Mouse (Mus musculus): Measurements from ENCODE around the gene Olfr845. TPM values are rescaled to one million over a fixed set of nuclear protein-coding genes. Genes with fewer than 3 reads are reported as not detected.

Olfr845 gene
- not detected for polyA plus RNA-seq (2017; shearing (Covaris generic))

GRCm38 (mm10) chr9:19336157-19336556, at the start of gene Olfr845:
TSS of gene Olfr845 (plus strand) at chr9:19336457.

GRCm38 (mm10) chr9:19316047-19316446, 20.2 kb upstream of the Olfr845 start, which contains the start of gene Olfr844:
TSS of gene Olfr844 (plus strand) at chr9:19316347.

GRCm38 (mm10) chr9:19363905-19364304, 27.6 kb downstream of the Olfr845 start, which contains the start of gene Olfr846:
TSS of gene Olfr846 (minus strand) at chr9:19364005.

GRCm38 (mm10) chr9:19378569-19378968, 42.3 kb downstream of the Olfr845 start, which contains the start of gene Olfr847:
TSS of gene Olfr847 (minus strand) at chr9:19378669.

Other genes with a start within 250 kb of the Olfr845 start
- gene Olfr836, start 216.1 kb upstream of the Olfr845 start, polyA plus RNA-seq (2017; shearing (Covaris generic)): not detected
- not detected for gene Olfr837, start 200.1 kb upstream of the Olfr845 start, polyA plus RNA-seq (2017; shearing (Covaris generic))
- 0.04 TPM for gene Olfr839-ps1, start 159.1 kb upstream of the Olfr845 start, polyA plus RNA-seq (2017; shearing (Covaris generic))
- gene Olfr843, start 84.5 kb upstream of the Olfr845 start, polyA plus RNA-seq (2017; shearing (Covaris generic)): not detected
- not detected for gene Olfr844, start 20.1 kb upstream of the Olfr845 start, polyA plus RNA-seq (2017; shearing (Covaris generic))
- gene Olfr846, start 27.5 kb downstream of the Olfr845 start, polyA plus RNA-seq (2017; shearing (Covaris generic)): not detected
- not detected for gene Olfr847, start 42.2 kb downstream of the Olfr845 start, polyA plus RNA-seq (2017; shearing (Covaris generic))
- gene Olfr849, start 103.8 kb downstream of the Olfr845 start, polyA plus RNA-seq (2017; shearing (Covaris generic)): not detected
- not detected for gene Olfr850, start 141.8 kb downstream of the Olfr845 start, polyA plus RNA-seq (2017; shearing (Covaris generic))
- gene Olfr851, start 156.8 kb downstream of the Olfr845 start, polyA plus RNA-seq (2017; shearing (Covaris generic)): not detected
- not detected for gene Olfr853, start 204.6 kb downstream of the Olfr845 start, polyA plus RNA-seq (2017; shearing (Covaris generic))
- gene Olfr854, start 230.9 kb downstream of the Olfr845 start, polyA plus RNA-seq (2017; shearing (Covaris generic)): not detected
- not detected for gene Olfr855, start 246.2 kb downstream of the Olfr845 start, polyA plus RNA-seq (2017; shearing (Covaris generic))

All from CD4-positive, CD25-positive, alpha-beta regulatory T cell, adult 9 weeks (primary cell).